Mouse (Mus musculus): ENCODE results near the gene Gar1.

Gene Gar1

GRCm38 (mm10) chr3:129831035-129831568 lies at the start of gene Gar1:
Gene Gar1, minus strand, starts transcription at chr3:129831396.
- peak; percentile 97 for DNase-seq

- DNase-seq, result no peak
Observed at GRCm38 (mm10) chr3:129879913-129880312, 48.7 kb upstream of the Gar1 start.

GRCm38 (mm10) chr3:129879131-129879757 lies 48.0 kb upstream of the Gar1 start:
- peak; percentile 47 for DNase-seq

GRCm38 (mm10) chr3:129878405-129879021 lies 47.3 kb upstream of the Gar1 start, which contains the start of gene Pla2g12a:
Gene Pla2g12a, plus strand, starts transcription at chr3:129878606.
- peak; percentile 92 for DNase-seq

GRCm38 (mm10) chr3:129877327-129877726 lies 46.1 kb upstream of the Gar1 start:
- no peak for DNase-seq

- DNase-seq, result peak; percentile 58
Observed at GRCm38 (mm10) chr3:129863698-129864097, 32.5 kb upstream of the Gar1 start.

- no peak for DNase-seq
Observed at GRCm38 (mm10) chr3:129862592-129862991, 31.4 kb upstream of the Gar1 start.

GRCm38 (mm10) chr3:129846846-129847245 lies 15.7 kb upstream of the Gar1 start:
- no peak for DNase-seq

- no peak for DNase-seq
Observed at GRCm38 (mm10) chr3:129845868-129846267, 14.7 kb upstream of the Gar1 start.

GRCm38 (mm10) chr3:129838017-129838416 lies 6.8 kb upstream of the Gar1 start:
- DNase-seq, result no peak

- no peak for DNase-seq
Observed at GRCm38 (mm10) chr3:129836965-129837364, 5.8 kb upstream of the Gar1 start.

- peak; percentile 18 for DNase-seq
Observed at GRCm38 (mm10) chr3:129836051-129836697, 5.0 kb upstream of the Gar1 start.

- DNase-seq, result peak; percentile 5
Observed at GRCm38 (mm10) chr3:129835388-129835934, 4.3 kb upstream of the Gar1 start, which contains the start of gene Cfi. Gene Cfi, plus strand, starts transcription at chr3:129835884.

GRCm38 (mm10) chr3:129830626-129831025 lies 570 bp downstream of the Gar1 start:
- peak; percentile 29 for DNase-seq

GRCm38 (mm10) chr3:129827691-129828090 lies 3.5 kb downstream of the Gar1 start:
- no peak for DNase-seq

GRCm38 (mm10) chr3:129826691-129827090 lies 4.5 kb downstream of the Gar1 start:
- no peak for DNase-seq

GRCm38 (mm10) chr3:129824891-129825290 lies 6.3 kb downstream of the Gar1 start:
- no peak for DNase-seq

GRCm38 (mm10) chr3:129824146-129824545 lies 7.0 kb downstream of the Gar1 start:
- DNase-seq, result no peak

- DNase-seq, result no peak
Observed at GRCm38 (mm10) chr3:129823293-129823692, 7.9 kb downstream of the Gar1 start.

- DNase-seq, result no peak
Observed at GRCm38 (mm10) chr3:129822206-129822775, 8.9 kb downstream of the Gar1 start, which contains the start of gene Rrh. Gene Rrh, minus strand, starts transcription at chr3:129822587.

GRCm38 (mm10) chr3:129821736-129822135 lies 9.5 kb downstream of the Gar1 start:
- DNase-seq, result no peak

GRCm38 (mm10) chr3:129820847-129821246 lies 10.3 kb downstream of the Gar1 start:
- DNase-seq, result no peak

- no peak for DNase-seq
Observed at GRCm38 (mm10) chr3:129803765-129804164, 27.4 kb downstream of the Gar1 start, which contains the start of gene Lrit3. Gene Lrit3, minus strand, starts transcription at chr3:129804030.

All from lung, postnatal 14 days (tissue).